Mouse (Mus musculus) hindbrain, embryonic 12.5 days (tissue): ENCODE results near the gene Fxyd5. TPM values are rescaled to one million over a fixed set of nuclear protein-coding genes. Genes with fewer than 3 reads are reported as not detected.

Experiments used
- ATAC-seq: fragments of 200-750 bp; cut with Nextera tagmentation; 2 replicates; pipeline ENCODE4 v1.8.0; 2017; ENCODE audit warnings: moderate TSS enrichment; ENCODE audit not compliant: low FRiP score
- H3K27ac ChIP-seq: fragments of 300-500 bp; sonication (generic); 2 replicates; pipeline ENCODE4 v1.5.1; 2016; ENCODE audit warnings: mild to moderate bottlenecking
- H3K27me3 ChIP-seq: fragments of 300-500 bp; sonication (generic); 2 replicates; pipeline ENCODE4 v1.6.1; 2016; ENCODE audit warnings: mild to moderate bottlenecking
- H3K36me3 ChIP-seq: fragments of 300-500 bp; sonication (generic); 2 replicates; pipeline ENCODE4 v1.6.1; 2016; ENCODE audit warnings: mild to moderate bottlenecking
- H3K4me1 ChIP-seq: fragments of 300-500 bp; sonication (generic); 2 replicates; pipeline ENCODE4 v1.6.1; 2016
- H3K4me2 ChIP-seq: fragments of 300-500 bp; sonication (generic); replicated peaks from 2 replicates; pipeline ENCODE4 v1.6.1; 2016; ENCODE audit warnings: mild to moderate bottlenecking
- H3K4me3 ChIP-seq: fragments of 300-500 bp; sonication (generic); 2 replicates; pipeline ENCODE4 v1.5.1; 2016; ENCODE audit warnings: mild to moderate bottlenecking
- H3K9ac ChIP-seq: fragments of 300-500 bp; sonication (generic); 2 replicates; pipeline ENCODE4 v1.6.1; 2016; ENCODE audit warnings: mild to moderate bottlenecking, moderate library complexity
- H3K9me3 ChIP-seq: fragments of 300-500 bp; sonication (generic); replicated peaks from 2 replicates; pipeline ENCODE4 v1.6.1; 2016; ENCODE audit warnings: mild to moderate bottlenecking
- WGBS: fragments of 180-500 bp; shearing (Covaris S2); methylation state at CpG from one replicate; pipeline ENCODE4 v1.1.7; 2016; 5-methylcytosine and 5-hydroxymethylcytosine counted together
- polyA plus RNA-seq: library from polyadenylated mRNA; unstranded; fragments of >200 nt; fragmentation: Nextera tagmentation; extraction: Ambion mirVana; gene quantifications from 2 replicates; pipeline ENCODE4 v1.2.1, GENCODE M21; 2016

Fxyd5 gene
- polyA plus RNA-seq, 1 experiment from 2014 or later = 10.4 TPM

GRCm38 (mm10) chr7:31077885-31078445 is 35.7 kb upstream of the Fxyd5 start:
- no peak overlapping the region for H3K4me3 ChIP-seq
- H3K4me2 ChIP-seq = no peak overlapping the region
- H3K27ac ChIP-seq = no peak overlapping the region
- H3K9me3 ChIP-seq = no peaks in the 10 kb centered on the region
- no peaks in the 10 kb centered on the region for H3K36me3 ChIP-seq
- 46% methylated on average over 5 of the region's 5 CpGs for WGBS
- no peak overlapping the region for H3K9ac ChIP-seq
- ATAC-seq = no peak
- peaks cover 17% of the 10 kb centered on the region for H3K4me1 ChIP-seq
- no peaks in the 10 kb centered on the region for H3K27me3 ChIP-seq

DNA sequence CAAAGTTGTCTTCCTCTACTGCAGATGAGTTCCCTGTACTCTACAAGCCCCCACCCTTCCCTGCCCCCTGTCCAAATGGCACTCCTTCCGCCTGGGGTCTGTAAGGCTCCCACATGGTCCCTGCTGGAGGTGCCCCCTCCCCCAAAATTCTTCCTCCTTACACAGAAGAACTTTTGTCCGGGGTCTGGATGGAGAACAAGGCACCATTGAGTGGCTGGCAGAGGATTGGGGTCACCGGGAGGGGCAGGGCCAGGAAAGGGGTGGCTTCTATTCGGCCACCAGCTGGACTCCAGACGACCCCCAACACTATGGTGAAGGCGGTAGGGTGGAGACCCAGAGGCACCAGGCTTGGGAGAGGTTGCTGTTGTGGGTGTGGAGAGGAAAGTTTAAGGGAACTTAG is 35.2 kb upstream of the Fxyd5 start:
- ATAC-seq = no peak
- Histone ChIP-seq H3K27ac (no peak overlapping the region), H3K4me3 (no peak overlapping the region), H3K27me3 (no peaks in the 10 kb centered on the region), H3K36me3 (no peaks in the 10 kb centered on the region), H3K4me1 (peaks cover 13% of the 10 kb centered on the region), H3K4me2 (no peak overlapping the region), H3K9me3 (no peaks in the 10 kb centered on the region), H3K9ac (no peak overlapping the region)
- 48% methylated on average over 6 of the region's 6 CpGs for WGBS

DNA sequence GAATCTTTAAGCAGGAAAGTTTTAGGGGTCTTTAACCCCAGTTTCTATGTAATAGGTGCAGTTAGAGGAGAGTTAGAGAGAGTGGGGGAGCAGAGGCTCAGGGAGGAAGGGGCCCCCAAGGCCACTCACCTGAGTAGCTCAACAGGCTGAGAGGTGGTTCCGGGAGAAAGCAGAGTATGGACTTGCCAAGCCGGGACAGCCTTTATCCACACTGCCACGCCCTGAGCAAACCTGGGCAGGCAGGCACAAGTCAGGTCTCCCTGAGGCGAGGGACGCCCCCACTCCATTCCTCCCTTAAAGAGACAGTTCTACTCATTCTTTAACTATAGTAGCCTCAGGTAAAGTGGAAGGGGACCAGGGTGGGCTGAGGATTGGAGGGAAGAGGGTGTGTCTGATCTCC is 34.2 kb upstream of the Fxyd5 start, which contains the start of gene Fxyd3:
Gene Fxyd3 (minus strand): TSS at position 213 of the 400 bp plus-strand sequence.
- H3K27me3 ChIP-seq = no peaks in the 10 kb centered on the region
- no peak within 1 kb of the TSS for H3K27ac ChIP-seq
- no peak within 1 kb of the TSS for H3K4me3 ChIP-seq
- H3K9me3 ChIP-seq = no peaks in the 10 kb centered on the region
- no peak within 1 kb of the TSS for H3K9ac ChIP-seq
- ATAC-seq = no peak
- no peak within 1 kb of the TSS for H3K4me2 ChIP-seq
- 65% methylated on average over 5 of the region's 5 CpGs for WGBS
- H3K36me3 ChIP-seq = no peaks in the 10 kb centered on the region
- H3K4me1 ChIP-seq = peaks cover 17% of the 10 kb centered on the region

DNA sequence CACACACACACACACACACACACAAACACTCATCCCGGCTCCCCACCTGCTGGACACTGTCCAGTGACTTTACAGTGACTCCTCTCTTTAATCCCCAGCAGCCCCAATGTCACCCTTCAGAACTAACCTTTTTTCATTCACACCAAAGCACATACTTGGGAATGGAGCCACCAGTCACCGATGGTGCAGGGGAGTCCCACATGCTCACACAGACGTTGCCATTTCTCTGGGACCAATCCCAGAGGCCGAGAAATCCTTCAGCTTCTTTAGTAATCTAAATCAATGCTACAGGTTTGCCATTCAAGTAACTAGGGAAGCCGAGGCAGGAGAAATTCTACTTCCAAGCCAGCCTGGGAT is 32.4 kb upstream of the Fxyd5 start:
- Histone ChIP-seq H3K4me3 (no peak overlapping the region), H3K27ac (peak overlapping the region; percentile 24; the same call in 1 of the 2 replicates), H3K36me3 (no peaks in the 10 kb centered on the region), H3K9me3 (no peaks in the 10 kb centered on the region), H3K27me3 (no peaks in the 10 kb centered on the region), H3K4me1 (peaks cover 23% of the 10 kb centered on the region), H3K4me2 (no peak overlapping the region), H3K9ac (no peak overlapping the region)
- ATAC-seq = no peak
- 78% methylated on average over 5 of the region's 5 CpGs for WGBS

DNA sequence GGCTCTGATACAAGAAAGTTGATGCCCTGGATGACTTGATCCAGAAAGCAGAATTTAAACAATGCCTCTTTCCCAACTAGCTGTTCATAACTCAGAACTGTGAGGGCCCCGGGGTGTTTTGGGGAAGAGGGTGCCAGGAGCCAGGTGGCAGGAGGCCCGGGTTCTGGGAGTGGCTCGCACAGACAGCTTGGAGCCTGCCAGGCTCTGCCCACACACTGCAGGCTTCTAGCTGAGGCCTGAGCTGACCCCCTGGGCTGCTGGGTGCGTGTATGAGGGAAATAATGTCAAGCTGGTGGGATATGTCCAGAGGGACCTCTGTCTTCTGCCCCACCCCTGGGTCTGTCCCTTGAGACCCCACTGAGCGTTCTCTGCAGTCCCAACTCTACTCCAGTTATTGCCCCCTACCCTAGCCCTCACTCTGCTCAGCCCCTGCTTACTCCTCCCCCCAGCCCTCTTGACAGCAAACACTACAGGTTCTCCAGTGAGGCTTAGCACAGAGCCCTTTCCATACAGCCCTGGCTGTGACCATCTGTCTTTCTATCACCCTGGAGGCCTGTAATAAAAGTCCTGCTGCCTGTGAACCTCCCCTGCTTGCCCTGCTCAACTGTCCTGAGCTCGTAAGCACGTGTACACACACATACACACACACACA is 31.9 kb upstream of the Fxyd5 start:
- Histone ChIP-seq H3K4me3 (no peak overlapping the region), H3K9ac (no peak overlapping the region), H3K36me3 (no peaks in the 10 kb centered on the region), H3K27me3 (no peaks in the 10 kb centered on the region), H3K9me3 (no peaks in the 10 kb centered on the region), H3K4me2 (no peak overlapping the region), H3K27ac (peak overlapping the region; percentile 24), H3K4me1 (peaks cover 23% of the 10 kb centered on the region)
- WGBS = 60% methylated on average over 7 of the region's 7 CpGs
- ATAC-seq = 0 out of 2 replicates have a peak, but pooled peaks have one; percentile 6

DNA sequence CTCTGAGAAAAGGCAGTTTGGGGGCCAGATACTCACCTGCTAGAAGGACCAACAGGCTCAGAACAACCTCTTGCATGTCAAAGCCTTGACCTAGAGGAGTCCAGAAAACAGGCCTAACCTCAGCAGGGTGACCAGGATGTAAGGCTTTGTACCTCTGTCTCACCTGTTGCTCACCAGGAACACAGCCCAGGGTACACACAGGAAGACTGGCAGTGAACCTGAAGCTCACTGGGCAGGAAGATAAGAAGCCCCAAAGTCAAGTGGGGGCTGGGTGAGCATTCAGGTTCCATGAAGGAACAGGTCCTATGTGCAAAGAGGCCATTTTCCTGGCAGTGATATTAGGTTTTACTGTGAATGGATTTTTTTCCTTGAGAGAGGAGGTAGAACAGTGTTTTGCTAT is 31.3 kb upstream of the Fxyd5 start:
- H3K27ac ChIP-seq = no peak overlapping the region
- no peaks in the 10 kb centered on the region for H3K27me3 ChIP-seq
- no peak for ATAC-seq

GRCm38 (mm10) chr7:31072326-31072725 is 30.0 kb upstream of the Fxyd5 start:
- ATAC-seq = no peak
- Histone ChIP-seq H3K4me3 (no peak overlapping the region), H3K27ac (no peak overlapping the region), H3K9me3 (no peaks in the 10 kb centered on the region), H3K27me3 (no peaks in the 10 kb centered on the region), H3K4me2 (no peak overlapping the region), H3K4me1 (peaks cover 16% of the 10 kb centered on the region), H3K36me3 (no peaks in the 10 kb centered on the region), H3K9ac (no peak overlapping the region)
- 47% methylated on average over 9 of the region's 9 CpGs for WGBS

More for the DNA sequence above, 31.3 kb upstream of the Fxyd5 start:
- H3K4me3 ChIP-seq = no peak overlapping the region
- H3K36me3 ChIP-seq = no peaks in the 10 kb centered on the region
- H3K9ac ChIP-seq = no peak overlapping the region
- peaks cover 23% of the 10 kb centered on the region for H3K4me1 ChIP-seq
- H3K9me3 ChIP-seq = no peaks in the 10 kb centered on the region
- no peak overlapping the region for H3K4me2 ChIP-seq

DNA sequence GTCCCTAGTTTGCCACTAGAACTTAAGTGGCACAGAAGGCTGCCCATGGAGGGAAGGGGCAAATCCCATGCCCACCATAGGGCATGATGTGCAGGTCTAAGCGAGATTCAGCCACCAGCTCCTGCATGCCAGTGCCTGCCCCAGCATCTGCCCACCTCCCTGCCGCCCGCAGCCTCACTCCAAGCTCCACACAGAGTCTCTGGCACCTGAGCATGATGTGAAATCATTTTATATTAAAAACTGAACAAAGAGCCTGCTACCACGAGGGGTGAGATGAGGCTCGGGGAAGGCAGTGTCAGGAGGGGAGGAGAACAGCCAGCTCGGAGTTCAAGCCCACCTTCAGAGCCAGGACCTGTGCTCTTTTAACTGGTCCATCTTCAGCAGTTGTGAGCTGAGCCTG is 28.0 kb upstream of the Fxyd5 start:
- no peak overlapping the region for H3K4me3 ChIP-seq
- no peak overlapping the region for H3K4me2 ChIP-seq
- H3K36me3 ChIP-seq = no peaks in the 10 kb centered on the region
- ATAC-seq = no peak
- H3K4me1 ChIP-seq = peaks cover 13% of the 10 kb centered on the region
- H3K27ac ChIP-seq = no peak overlapping the region
- H3K9me3 ChIP-seq = no peaks in the 10 kb centered on the region
- H3K27me3 ChIP-seq = no peaks in the 10 kb centered on the region; the same call in 1 of the 2 replicates
- WGBS = 85% methylated on average over 6 of the region's 6 CpGs
- no peak overlapping the region for H3K9ac ChIP-seq

GRCm38 (mm10) chr7:31069491-31069890 is 27.2 kb upstream of the Fxyd5 start:
- H3K4me1 ChIP-seq = peaks cover 13% of the 10 kb centered on the region
- 84% methylated on average over 14 of the region's 14 CpGs for WGBS
- no peak overlapping the region for H3K4me2 ChIP-seq
- no peak overlapping the region for H3K4me3 ChIP-seq
- no peaks in the 10 kb centered on the region; the same call in 1 of the 2 replicates for H3K27me3 ChIP-seq
- no peak overlapping the region for H3K9ac ChIP-seq
- no peak overlapping the region for H3K27ac ChIP-seq
- H3K9me3 ChIP-seq = no peaks in the 10 kb centered on the region
- ATAC-seq = no peak
- H3K36me3 ChIP-seq = no peaks in the 10 kb centered on the region

- H3K4me1 ChIP-seq = peaks cover 10% of the 10 kb centered on the region
- H3K27ac ChIP-seq = no peak overlapping the region
- H3K4me3 ChIP-seq = no peak overlapping the region
- no peak overlapping the region for H3K4me2 ChIP-seq
- H3K36me3 ChIP-seq = no peaks in the 10 kb centered on the region
- no peaks in the 10 kb centered on the region for H3K9me3 ChIP-seq
- ATAC-seq = no peak
- no peaks in the 10 kb centered on the region; the same call in 1 of the 2 replicates for H3K27me3 ChIP-seq
- no peak overlapping the region for H3K9ac ChIP-seq
- 40% methylated on average over 5 of the region's 5 CpGs for WGBS
These were observed 25.6 kb upstream of the Fxyd5 start for GRCm38 (mm10) chr7:31067836-31068235.

DNA sequence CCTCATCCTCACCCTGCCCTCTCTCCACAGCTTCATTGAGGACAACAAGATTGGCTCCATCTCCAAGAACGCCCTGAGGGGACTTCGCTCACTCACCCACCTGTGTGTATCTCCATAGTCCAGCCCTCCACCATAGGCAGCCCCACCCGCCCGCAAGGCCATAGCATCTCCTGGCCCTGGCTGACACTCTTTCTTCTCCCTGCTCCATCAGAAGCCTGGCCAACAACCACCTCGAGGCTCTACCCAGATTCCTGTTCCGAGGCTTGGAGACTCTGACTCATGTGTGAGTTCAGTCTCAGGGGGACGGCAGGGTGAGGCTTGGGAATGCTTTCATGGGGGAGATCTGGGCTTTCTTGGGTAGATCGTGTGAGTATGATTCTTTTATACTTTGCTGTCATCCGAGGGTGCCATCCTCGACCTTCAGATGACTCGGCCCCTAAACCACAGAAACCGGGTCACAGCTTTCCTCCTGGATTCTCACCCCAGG is 20.8 kb upstream of the Fxyd5 start:
- Histone ChIP-seq H3K9ac (no peak overlapping the region), H3K27me3 (no peaks in the 10 kb centered on the region; the same call in 1 of the 2 replicates), H3K9me3 (no peaks in the 10 kb centered on the region), H3K4me3 (no peak overlapping the region), H3K36me3 (no peaks in the 10 kb centered on the region), H3K4me1 (peaks cover 6% of the 10 kb centered on the region; the same call in 1 of the 2 replicates), H3K4me2 (no peak overlapping the region), H3K27ac (no peak overlapping the region)
- WGBS = 89% methylated on average over 12 of the region's 12 CpGs
- ATAC-seq = no peak

DNA sequence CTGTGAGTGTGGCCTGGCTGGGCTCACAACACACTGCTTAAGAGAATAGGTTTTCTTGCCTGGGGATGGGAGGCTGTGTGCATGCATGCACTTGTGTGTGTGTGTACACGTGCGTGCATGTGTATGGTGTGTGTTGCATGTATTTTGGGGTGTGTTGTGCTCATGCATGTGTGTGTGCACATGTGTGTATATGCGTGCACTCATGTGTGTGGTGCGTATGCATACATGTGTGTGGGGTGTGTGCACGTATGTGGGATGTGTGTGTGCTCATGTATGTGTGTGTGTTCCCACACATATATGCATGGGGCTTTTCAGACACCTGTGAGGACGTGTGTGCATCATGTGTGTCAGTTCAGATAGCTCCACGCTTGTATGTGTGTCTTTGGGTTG is 18.3 kb upstream of the Fxyd5 start:
- ATAC-seq = no peak
- Histone ChIP-seq H3K9ac (no peak overlapping the region), H3K4me2 (no peak overlapping the region), H3K4me3 (no peak overlapping the region), H3K9me3 (no peaks in the 10 kb centered on the region), H3K4me1 (peaks cover 7% of the 10 kb centered on the region), H3K36me3 (no peaks in the 10 kb centered on the region), H3K27me3 (no peaks in the 10 kb centered on the region), H3K27ac (no peak overlapping the region)
- WGBS = 87% methylated on average over 7 of the region's 7 CpGs
